Mouse (Mus musculus) liver, postnatal 0 days (tissue): ENCODE data around the gene Mob3b. TPM values are rescaled to one million over a fixed set of nuclear protein-coding genes. Genes with fewer than 3 reads are reported as not detected.

Source experiments
- ATAC-seq: fragments of 200-750 bp; cut with Nextera tagmentation; 2 replicates; pipeline ENCODE4 v1.8.0; 2017; ENCODE audit warnings: mild to moderate bottlenecking, moderate library complexity
- DNase-seq: peaks from one replicate; pipeline ENCODE4 v3.0.0-alpha.2; 2016
- H3K27ac ChIP-seq: fragments of 300-500 bp; sonication (generic); 2 replicates; pipeline ENCODE4 v1.5.1; 2014; ENCODE audit warnings: antibody characterized with exemption, moderate library complexity, mild to moderate bottlenecking, low read depth
- H3K27me3 ChIP-seq: fragments of 300-500 bp; sonication (generic); 2 replicates; pipeline ENCODE4 v1.6.1; 2014; ENCODE audit warnings: low read length, control low read depth, mixed read lengths; ENCODE audit not compliant: insufficient read depth
- H3K36me3 ChIP-seq: fragments of 300-500 bp; sonication (generic); replicated peaks from 2 replicates; pipeline ENCODE4 v1.6.1; 2014; ENCODE audit warnings: mild to moderate bottlenecking, control low read depth, low read length, moderate library complexity, mixed read lengths; ENCODE audit not compliant: insufficient read depth
- H3K4me1 ChIP-seq: fragments of 300-500 bp; sonication (generic); 2 replicates; pipeline ENCODE4 v1.6.1; 2014; ENCODE audit warnings: antibody characterized with exemption, mild to moderate bottlenecking, control low read depth; ENCODE audit not compliant: insufficient read depth
- H3K4me2 ChIP-seq: fragments of 300-500 bp; sonication (generic); 2 replicates; pipeline ENCODE4 v1.6.1; 2014; ENCODE audit warnings: low read depth, mild to moderate bottlenecking, low read length, moderate library complexity, mixed read lengths
- H3K4me3 ChIP-seq: fragments of 300-500 bp; sonication (generic); 2 replicates; pipeline ENCODE4 v1.5.1; 2014; ENCODE audit warnings: low read depth, low read length
- H3K9ac ChIP-seq: fragments of 300-500 bp; sonication (generic); replicated peaks from 2 replicates; pipeline ENCODE4 v1.6.1; 2014; ENCODE audit warnings: mild to moderate bottlenecking, moderate library complexity
- H3K9me3 ChIP-seq: fragments of 300-500 bp; sonication (generic); 2 replicates; pipeline ENCODE4 v1.6.1; 2016; ENCODE audit warnings: mild to moderate bottlenecking, control low read depth, low read length, mixed read lengths
- CTCF ChIP-seq: sonication (generic); IDR thresholded peaks from 2 replicates; pipeline ENCODE4 v1.5.1; 2016; ENCODE audit warnings: antibody characterized with exemption, low read depth
- EP300 ChIP-seq: IDR thresholded peaks from 2 replicates; pipeline ENCODE4 v1.6.1; 2016; ENCODE audit warnings: antibody characterized with exemption, low read depth, mild to moderate bottlenecking
- WGBS: fragments of 180-500 bp; shearing (Covaris S2); extraction: QIAGEN DNeasy Blood & Tissue Kit; methylation state at CpG from one replicate; pipeline ENCODE4 v1.1.7; 2014; ENCODE audit not compliant: insufficient replicate concordance; 5-methylcytosine and 5-hydroxymethylcytosine counted together
- polyA plus RNA-seq: library from polyadenylated mRNA; unstranded; fragments of >200 nt; fragmentation: Nextera tagmentation; extraction: Ambion mirVana; gene quantifications from 2 replicates; pipeline ENCODE4 v1.2.1, GENCODE M21; 2015

Gene Mob3b
- polyA plus RNA-seq, 1 experiment from 2014 or later: 13.6 TPM

DNA sequence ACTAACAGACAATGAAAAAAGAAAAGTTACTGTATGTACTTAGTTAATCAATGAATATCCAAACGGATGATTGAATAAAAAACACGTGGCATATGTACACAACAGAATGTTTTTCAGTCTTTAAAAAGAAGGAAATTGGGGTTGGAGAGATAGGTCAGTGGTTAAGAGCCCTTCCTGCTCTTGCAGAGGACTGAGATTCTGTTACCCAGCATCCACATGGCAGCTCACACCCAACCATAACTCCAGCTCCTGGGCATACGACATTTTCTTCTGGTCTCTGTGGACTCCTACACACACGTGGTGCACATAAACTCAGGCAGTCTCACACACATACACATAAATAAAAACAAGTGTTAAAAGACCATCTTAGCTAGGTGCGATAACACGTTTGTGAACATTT, 77.0 kb downstream of the Mob3b start:
- DNase-seq: no peak

DNA sequence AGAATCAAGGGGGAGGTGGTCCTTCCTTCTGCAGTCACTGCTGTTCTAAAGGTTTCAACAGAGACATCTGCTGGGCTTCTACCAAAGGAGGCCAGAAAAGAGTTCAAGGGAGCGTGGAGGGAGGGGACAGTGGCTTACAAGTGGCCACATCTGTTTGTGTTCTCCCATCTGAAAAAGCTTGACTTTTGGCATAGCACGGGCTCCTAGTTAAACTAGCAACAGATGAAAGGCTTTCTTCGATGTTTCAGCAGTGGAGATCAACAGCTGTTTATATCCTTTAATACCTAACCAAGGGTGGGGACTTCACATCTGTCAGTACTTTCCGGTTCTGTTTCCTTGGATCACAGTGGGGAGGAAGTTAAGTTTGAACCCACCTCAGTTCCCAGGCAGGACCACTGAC, 88.5 kb downstream of the Mob3b start:
- H3K36me3 ChIP-seq: no peaks in the 10 kb centered on the region
- no peaks in the 10 kb centered on the region for H3K4me1 ChIP-seq
- no peaks in the 10 kb centered on the region for H3K9me3 ChIP-seq
- no peak for DNase-seq
- WGBS: 67% methylated on average over 4 of the region's 4 CpGs
- no peak overlapping the region for H3K9ac ChIP-seq
- no peak overlapping the region for H3K4me2 ChIP-seq
- H3K27me3 ChIP-seq: no peaks in the 10 kb centered on the region
- no peak overlapping the region for H3K4me3 ChIP-seq
- TF ChIP-seq CTCF (no peak), EP300 (no peak)
- ATAC-seq: no peak
- H3K27ac ChIP-seq: no peak overlapping the region

More for the DNA sequence above, 77.0 kb downstream of the Mob3b start:
- no peak for TF ChIP-seq CTCF
- TF ChIP-seq EP300: no peak
- 51% methylated on average over 6 of the region's 6 CpGs for WGBS
- H3K36me3 ChIP-seq: no peaks in the 10 kb centered on the region; the same call in 1 of the 2 replicates
- no peak overlapping the region for H3K4me3 ChIP-seq
- H3K4me1 ChIP-seq: 0 out of 2 replicates have a peak, but pooled peaks cover 3% of the 10 kb centered on the region
- no peaks in the 10 kb centered on the region for H3K27me3 ChIP-seq
- no peak overlapping the region for H3K4me2 ChIP-seq
- no peak overlapping the region for H3K9ac ChIP-seq
- H3K9me3 ChIP-seq: no peaks in the 10 kb centered on the region
- H3K27ac ChIP-seq: no peak overlapping the region
- no peak for ATAC-seq

DNA sequence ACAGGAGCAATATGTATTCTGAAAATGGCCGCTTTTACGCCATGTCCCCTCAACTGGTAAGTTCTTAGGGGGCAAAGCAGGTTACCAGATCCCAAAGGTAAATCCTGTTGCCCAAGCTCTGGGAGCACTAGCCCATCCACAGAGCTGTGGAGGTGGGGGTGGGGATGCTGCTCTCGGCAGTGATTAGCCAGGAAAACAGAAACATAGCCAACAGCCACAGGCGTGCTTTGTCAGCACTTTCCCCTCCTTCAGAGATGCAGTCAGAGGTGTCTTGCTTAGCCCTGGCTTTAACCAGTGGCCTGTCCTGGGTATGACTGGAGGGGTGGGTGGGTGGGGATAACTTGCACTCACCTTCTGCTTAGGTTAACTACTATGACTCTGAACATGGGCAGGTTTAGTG, 91.1 kb downstream of the Mob3b start:
- Histone ChIP-seq H3K9ac (no peak overlapping the region), H3K27me3 (no peaks in the 10 kb centered on the region), H3K9me3 (no peaks in the 10 kb centered on the region), H3K27ac (no peak overlapping the region), H3K4me3 (no peak overlapping the region), H3K36me3 (no peaks in the 10 kb centered on the region), H3K4me2 (no peak overlapping the region), H3K4me1 (no peaks in the 10 kb centered on the region)
- no peak for TF ChIP-seq CTCF
- DNase-seq (no peak), ATAC-seq (no peak)
- WGBS: 75% methylated on average over 4 of the region's 4 CpGs

DNA sequence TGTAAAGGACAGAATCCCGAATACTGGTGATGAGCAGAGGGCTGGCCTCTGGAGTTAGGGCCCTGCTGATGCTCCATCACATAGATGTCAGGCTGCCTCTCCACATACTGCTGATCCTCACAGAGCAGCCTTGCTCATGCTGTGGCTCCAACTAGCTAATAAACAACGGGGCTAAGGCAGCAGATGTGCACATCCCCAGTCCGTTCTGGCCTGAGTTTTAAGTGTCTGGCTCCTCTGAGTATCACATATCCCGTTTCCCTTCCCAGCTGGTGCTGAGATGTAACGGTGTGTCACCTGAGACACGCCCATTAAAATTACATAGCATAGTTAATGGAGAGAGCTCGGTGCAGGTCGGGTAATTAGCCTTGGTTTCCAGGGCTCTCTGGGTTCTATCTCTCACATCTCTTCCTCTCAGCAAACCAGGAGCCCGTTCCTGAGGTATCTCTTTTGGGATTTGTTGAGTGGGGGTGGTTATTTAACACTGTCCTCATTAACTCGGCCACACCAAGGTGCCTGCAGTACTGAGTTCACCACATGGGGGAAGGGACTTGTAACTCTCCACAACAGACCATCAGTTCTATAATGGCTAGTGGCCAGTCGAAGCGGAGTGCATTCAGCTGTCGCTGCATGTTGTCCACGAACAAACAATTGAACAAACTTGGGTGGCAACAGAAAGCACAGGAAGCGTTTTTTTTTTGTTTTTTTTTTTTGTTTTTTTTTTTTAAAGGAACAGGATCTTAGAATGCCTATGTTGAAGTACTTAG, 92.0 kb downstream of the Mob3b start:
- H3K4me3 ChIP-seq: no peak overlapping the region
- no peak for TF ChIP-seq EP300
- TF ChIP-seq CTCF: no peak
- no peak overlapping the region for H3K9ac ChIP-seq
- ATAC-seq (no peak), DNase-seq (no peak)
- no peaks in the 10 kb centered on the region for H3K4me1 ChIP-seq
- no peaks in the 10 kb centered on the region for H3K9me3 ChIP-seq
- no peaks in the 10 kb centered on the region for H3K36me3 ChIP-seq
- no peak overlapping the region for H3K4me2 ChIP-seq
- 64% methylated on average over 15 of the region's 15 CpGs for WGBS
- H3K27me3 ChIP-seq: no peaks in the 10 kb centered on the region
- H3K27ac ChIP-seq: no peak overlapping the region

DNA sequence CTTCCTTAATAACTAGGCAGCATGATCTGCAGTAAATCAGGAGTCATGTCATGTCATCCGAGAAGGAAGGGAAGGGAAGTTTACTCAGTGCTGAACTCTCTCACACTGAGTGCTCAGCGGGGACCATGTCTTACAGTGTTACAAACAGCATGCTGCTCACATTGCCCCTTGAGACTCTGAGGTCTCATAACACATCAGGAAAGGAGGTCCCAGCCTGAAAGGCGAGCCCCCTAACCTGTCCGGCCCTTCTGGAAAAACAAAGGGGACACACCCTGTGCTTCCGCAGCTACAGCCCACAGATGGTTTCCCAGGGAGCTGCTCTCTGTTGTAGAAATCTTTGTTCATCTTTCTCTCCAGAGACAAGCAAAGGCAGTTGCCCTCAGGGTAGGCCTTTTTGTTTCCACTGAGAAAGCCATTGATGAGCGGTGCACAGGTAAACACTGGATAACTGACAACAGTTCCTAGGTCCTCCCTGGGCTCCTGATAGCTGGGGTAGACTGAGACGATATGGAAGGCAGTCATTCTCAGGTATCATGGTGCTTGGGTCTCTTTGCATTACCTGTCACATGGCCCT, 94.1 kb downstream of the Mob3b start:
- no peaks in the 10 kb centered on the region for H3K27me3 ChIP-seq
- 71% methylated on average over 7 of the region's 7 CpGs for WGBS
- DNase-seq (no peak), ATAC-seq (no peak)
- no peaks in the 10 kb centered on the region for H3K9me3 ChIP-seq
- H3K4me1 ChIP-seq: no peaks in the 10 kb centered on the region
- no peaks in the 10 kb centered on the region for H3K36me3 ChIP-seq
- no peak overlapping the region for H3K4me3 ChIP-seq
- no peak overlapping the region for H3K9ac ChIP-seq
- H3K27ac ChIP-seq: no peak overlapping the region
- H3K4me2 ChIP-seq: no peak overlapping the region
- TF ChIP-seq CTCF (no peak), EP300 (no peak)

DNA sequence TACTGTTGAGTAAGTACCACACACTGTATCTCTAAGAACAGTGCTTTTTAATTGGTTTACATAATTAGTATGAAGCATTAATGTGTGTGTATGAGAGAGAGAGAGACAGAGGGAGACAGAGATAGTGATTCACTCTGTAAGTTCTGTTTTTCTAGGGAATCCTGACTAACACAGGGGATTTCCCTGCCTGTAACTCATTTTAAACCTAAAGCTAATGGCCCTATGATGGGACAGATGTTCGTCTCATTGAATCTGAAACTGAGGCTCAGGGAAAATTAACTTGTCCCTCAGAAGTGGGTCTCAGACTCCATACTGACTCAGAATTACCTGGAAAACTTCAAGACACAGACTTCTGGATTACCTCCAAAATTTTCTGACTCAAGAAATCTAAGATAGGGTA, 96.3 kb downstream of the Mob3b start:
- TF ChIP-seq EP300: no peak
- no peaks in the 10 kb centered on the region for H3K4me1 ChIP-seq
- 64% methylated on average over 1 of the region's 1 CpGs for WGBS
- H3K9ac ChIP-seq: no peak overlapping the region
- DNase-seq: no peak
- no peaks in the 10 kb centered on the region for H3K36me3 ChIP-seq
- ATAC-seq: no peak
- no peak overlapping the region; the same call in 1 of the 2 replicates for H3K27ac ChIP-seq
- no peaks in the 10 kb centered on the region for H3K9me3 ChIP-seq
- H3K4me3 ChIP-seq: no peak overlapping the region
- no peak overlapping the region for H3K4me2 ChIP-seq
- no peaks in the 10 kb centered on the region for H3K27me3 ChIP-seq
